Mouse (Mus musculus) lung, embryonic 14.5 days (tissue): Measurements from ENCODE around the gene Styx. TPM values are rescaled to one million over a fixed set of nuclear protein-coding genes. Genes with fewer than 3 reads are reported as not detected.

Experiments used
- ATAC-seq: fragments of 200-750 bp; cut with Nextera tagmentation; 2 replicates; pipeline ENCODE4 v1.8.0; 2017; ENCODE audit warnings: mild to moderate bottlenecking, moderate TSS enrichment, moderate library complexity; ENCODE audit not compliant: insufficient read depth
- DNase-seq: peaks from one replicate; pipeline ENCODE4 v3.0.0-alpha.2; 2015
- H3K27ac ChIP-seq: fragments of 300-500 bp; sonication (generic); 2 replicates; pipeline ENCODE4 v1.5.1; 2014; ENCODE audit warnings: low read depth, mild to moderate bottlenecking, moderate library complexity
- H3K27me3 ChIP-seq: fragments of 300-500 bp; sonication (generic); 2 replicates; pipeline ENCODE4 v1.6.1; 2014; ENCODE audit warnings: low read length, control low read depth; ENCODE audit not compliant: insufficient read depth
- H3K36me3 ChIP-seq: fragments of 300-500 bp; sonication (generic); 2 replicates; pipeline ENCODE4 v1.6.1; 2014; ENCODE audit warnings: control low read depth; ENCODE audit not compliant: insufficient read depth
- H3K4me1 ChIP-seq: fragments of 300-500 bp; sonication (generic); 2 replicates; pipeline ENCODE4 v1.6.1; 2014; ENCODE audit warnings: antibody characterized with exemption, control low read depth; ENCODE audit not compliant: insufficient read depth
- H3K4me2 ChIP-seq: fragments of 300-500 bp; sonication (generic); 2 replicates; pipeline ENCODE4 v1.6.1; 2014; ENCODE audit warnings: mild to moderate bottlenecking
- H3K4me3 ChIP-seq: fragments of 300-500 bp; sonication (generic); 2 replicates; pipeline ENCODE4 v1.5.1; 2014; ENCODE audit warnings: low read depth, low read length
- H3K9ac ChIP-seq: fragments of 300-500 bp; sonication (generic); 2 replicates; pipeline ENCODE4 v1.6.1; 2014
- H3K9me3 ChIP-seq: fragments of 300-500 bp; sonication (generic); 2 replicates; pipeline ENCODE4 v1.6.1; 2016; ENCODE audit warnings: low read depth, low read length, control low read depth
- CTCF ChIP-seq: IDR thresholded peaks from 2 replicates; pipeline ENCODE4 v1.5.1; 2016; ENCODE audit warnings: antibody characterized with exemption, low read depth
- WGBS: fragments of 180-500 bp; shearing (Covaris S2); extraction: QIAGEN DNeasy Blood & Tissue Kit; methylation state at CpG from one replicate; pipeline ENCODE4 v1.1.7; 2014; 5-methylcytosine and 5-hydroxymethylcytosine counted together
- polyA plus RNA-seq: library from polyadenylated mRNA; unstranded; fragments of >200 nt; fragmentation: Nextera tagmentation; extraction: Ambion mirVana; gene quantifications from 2 replicates; pipeline ENCODE4 v1.2.1, GENCODE M21; 2014

The Styx gene
- polyA plus RNA-seq, 1 experiment from 2014 or later: 74.6 TPM

GRCm38 (mm10) chr14:45364211-45365195, 13.6 kb downstream of the Styx start:
- Histone ChIP-seq H3K4me1 (no peaks in the 10 kb centered on the region), H3K36me3 (peaks cover 8% of the 10 kb centered on the region), H3K4me2 (no peak overlapping the region), H3K9ac (no peak overlapping the region), H3K4me3 (no peak overlapping the region), H3K27ac (no peak overlapping the region), H3K27me3 (no peaks in the 10 kb centered on the region), H3K9me3 (no peaks in the 10 kb centered on the region)
- TF ChIP-seq CTCF: no peak
- ATAC-seq (no peak), DNase-seq (no peak)
- 80% methylated on average over 16 of the region's 16 CpGs for WGBS

- H3K36me3 ChIP-seq: peaks cover 14% of the 10 kb centered on the region
- H3K9me3 ChIP-seq: no peaks in the 10 kb centered on the region
- no peak overlapping the region for H3K4me3 ChIP-seq
- no peak for TF ChIP-seq CTCF
- no peaks in the 10 kb centered on the region for H3K4me1 ChIP-seq
- no peak overlapping the region for H3K9ac ChIP-seq
- no peak overlapping the region for H3K4me2 ChIP-seq
- no peak overlapping the region for H3K27ac ChIP-seq
- no peaks in the 10 kb centered on the region for H3K27me3 ChIP-seq
- 85% methylated on average over 6 of the region's 6 CpGs for WGBS
- DNase-seq (no peak), ATAC-seq (no peak)
Observed at GRCm38 (mm10) chr14:45365196-45365587, 14.3 kb downstream of the Styx start.

GRCm38 (mm10) chr14:45378771-45379170, 27.9 kb downstream of the Styx start:
- Histone ChIP-seq H3K27ac (no peak overlapping the region), H3K27me3 (no peaks in the 10 kb centered on the region), H3K4me2 (no peak overlapping the region), H3K4me3 (no peak overlapping the region), H3K4me1 (no peaks in the 10 kb centered on the region), H3K9ac (no peak overlapping the region), H3K9me3 (no peaks in the 10 kb centered on the region), H3K36me3 (peaks cover 40% of the 10 kb centered on the region)
- ATAC-seq (no peak), DNase-seq (no peak)
- no peak for TF ChIP-seq CTCF
- WGBS: 81% methylated on average over 3 of the region's 3 CpGs

GRCm38 (mm10) chr14:45380756-45381155, 29.9 kb downstream of the Styx start:
- H3K4me1 ChIP-seq: no peaks in the 10 kb centered on the region
- no peak overlapping the region for H3K9ac ChIP-seq
- ATAC-seq: no peak
- H3K9me3 ChIP-seq: no peaks in the 10 kb centered on the region
- H3K4me2 ChIP-seq: no peak overlapping the region
- TF ChIP-seq CTCF: no peak
- H3K4me3 ChIP-seq: no peak overlapping the region
- WGBS: 77% methylated on average over 6 of the region's 6 CpGs
- peaks cover 40% of the 10 kb centered on the region for H3K36me3 ChIP-seq
- H3K27ac ChIP-seq: no peak overlapping the region
- DNase-seq: no peak
- H3K27me3 ChIP-seq: no peaks in the 10 kb centered on the region

- H3K4me3 ChIP-seq: no peak overlapping the region
- peaks cover 40% of the 10 kb centered on the region for H3K36me3 ChIP-seq
- no peak overlapping the region for H3K4me2 ChIP-seq
- ATAC-seq (no peak), DNase-seq (no peak)
- WGBS: 82% methylated on average over 4 of the region's 4 CpGs
- H3K9ac ChIP-seq: no peak overlapping the region
- no peaks in the 10 kb centered on the region for H3K9me3 ChIP-seq
- no peaks in the 10 kb centered on the region for H3K27me3 ChIP-seq
- no peak overlapping the region for H3K27ac ChIP-seq
- peak; percentile 38; the same call in 1 of the 2 replicates for TF ChIP-seq CTCF
- 0 out of 2 replicates have a peak, but pooled peaks cover 2% of the 10 kb centered on the region for H3K4me1 ChIP-seq
Observed at GRCm38 (mm10) chr14:45382912-45383311, 32.0 kb downstream of the Styx start.

GRCm38 (mm10) chr14:45385596-45385995, 34.7 kb downstream of the Styx start:
- Histone ChIP-seq H3K27ac (no peak overlapping the region), H3K4me2 (no peak overlapping the region), H3K9ac (no peak overlapping the region), H3K9me3 (no peaks in the 10 kb centered on the region), H3K4me1 (0 out of 2 replicates have a peak, but pooled peaks cover 2% of the 10 kb centered on the region), H3K27me3 (no peaks in the 10 kb centered on the region), H3K36me3 (peaks cover 18% of the 10 kb centered on the region), H3K4me3 (no peak overlapping the region)
- WGBS: 93% methylated on average over 2 of the region's 2 CpGs
- no peak for ATAC-seq
- no peak for DNase-seq
- TF ChIP-seq CTCF: no peak

- TF ChIP-seq CTCF: no peak
- H3K9me3 ChIP-seq: no peaks in the 10 kb centered on the region
- no peak overlapping the region for H3K27ac ChIP-seq
- peak overlapping the region; percentile 88; the same call in 1 of the 2 replicates for H3K9ac ChIP-seq
- peak overlapping the region; percentile 76 for H3K4me2 ChIP-seq
- no peaks in the 10 kb centered on the region for H3K27me3 ChIP-seq
- H3K4me1 ChIP-seq: 0 out of 2 replicates have a peak, but pooled peaks cover 2% of the 10 kb centered on the region
- H3K4me3 ChIP-seq: peak overlapping the region; percentile 84
- ATAC-seq: no peak
- DNase-seq: peak; percentile 62
- peaks cover 5% of the 10 kb centered on the region; the same call in 1 of the 2 replicates for H3K36me3 ChIP-seq
- WGBS: 12% methylated on average over 2 of the region's 2 CpGs
Observed at GRCm38 (mm10) chr14:45387480-45387879, 36.6 kb downstream of the Styx start.
